Mouse (Mus musculus) midbrain, embryonic 13.5 days (tissue): Measurements from ENCODE around the gene Eef1a2. TPM values are rescaled to one million over a fixed set of nuclear protein-coding genes. Genes with fewer than 3 reads are reported as not detected.

Experiments used
- ATAC-seq: fragments of 200-750 bp; cut with Nextera tagmentation; 2 replicates; pipeline ENCODE4 v1.8.0; 2017; ENCODE audit warnings: mild to moderate bottlenecking, moderate TSS enrichment, moderate library complexity
- H3K27ac ChIP-seq: fragments of 300-500 bp; sonication (generic); 2 replicates; pipeline ENCODE4 v1.5.1; 2015; ENCODE audit warnings: inconsistent platforms, mild to moderate bottlenecking, moderate library complexity
- H3K27me3 ChIP-seq: fragments of 300-500 bp; sonication (generic); 2 replicates; pipeline ENCODE4 v1.6.1; 2015; ENCODE audit warnings: mild to moderate bottlenecking, inconsistent platforms
- H3K36me3 ChIP-seq: fragments of 300-500 bp; sonication (generic); 2 replicates; pipeline ENCODE4 v1.6.1; 2015; ENCODE audit warnings: mild to moderate bottlenecking, inconsistent platforms
- H3K4me1 ChIP-seq: fragments of 300-500 bp; sonication (generic); replicated peaks from 2 replicates; pipeline ENCODE4 v1.6.1; 2015; ENCODE audit warnings: inconsistent platforms
- H3K4me2 ChIP-seq: fragments of 300-500 bp; sonication (generic); replicated peaks from 2 replicates; pipeline ENCODE4 v1.6.1; 2015; ENCODE audit warnings: moderate library complexity, mild to moderate bottlenecking, inconsistent platforms
- H3K4me3 ChIP-seq: fragments of 300-500 bp; sonication (generic); replicated peaks from 2 replicates; pipeline ENCODE4 v1.5.1; 2015; ENCODE audit warnings: mild to moderate bottlenecking, inconsistent platforms
- H3K9ac ChIP-seq: fragments of 300-500 bp; sonication (generic); replicated peaks from 2 replicates; pipeline ENCODE4 v1.6.1; 2015; ENCODE audit warnings: mild to moderate bottlenecking, inconsistent platforms
- H3K9me3 ChIP-seq: fragments of 300-500 bp; sonication (generic); 2 replicates; pipeline ENCODE4 v1.6.1; 2016; ENCODE audit warnings: mild to moderate bottlenecking, inconsistent platforms
- WGBS: fragments of 180-500 bp; shearing (Covaris S2); methylation state at CpG from one replicate; pipeline ENCODE4 v1.1.7; 2015; 5-methylcytosine and 5-hydroxymethylcytosine counted together
- polyA plus RNA-seq: library from polyadenylated mRNA; unstranded; fragments of >200 nt; fragmentation: Nextera tagmentation; extraction: Ambion mirVana; gene quantifications from 2 replicates; pipeline ENCODE4 v1.2.1, GENCODE M21; 2015

Eef1a2 gene
- polyA plus RNA-seq, 1 experiment from 2014 or later = 3.8 TPM

DNA sequence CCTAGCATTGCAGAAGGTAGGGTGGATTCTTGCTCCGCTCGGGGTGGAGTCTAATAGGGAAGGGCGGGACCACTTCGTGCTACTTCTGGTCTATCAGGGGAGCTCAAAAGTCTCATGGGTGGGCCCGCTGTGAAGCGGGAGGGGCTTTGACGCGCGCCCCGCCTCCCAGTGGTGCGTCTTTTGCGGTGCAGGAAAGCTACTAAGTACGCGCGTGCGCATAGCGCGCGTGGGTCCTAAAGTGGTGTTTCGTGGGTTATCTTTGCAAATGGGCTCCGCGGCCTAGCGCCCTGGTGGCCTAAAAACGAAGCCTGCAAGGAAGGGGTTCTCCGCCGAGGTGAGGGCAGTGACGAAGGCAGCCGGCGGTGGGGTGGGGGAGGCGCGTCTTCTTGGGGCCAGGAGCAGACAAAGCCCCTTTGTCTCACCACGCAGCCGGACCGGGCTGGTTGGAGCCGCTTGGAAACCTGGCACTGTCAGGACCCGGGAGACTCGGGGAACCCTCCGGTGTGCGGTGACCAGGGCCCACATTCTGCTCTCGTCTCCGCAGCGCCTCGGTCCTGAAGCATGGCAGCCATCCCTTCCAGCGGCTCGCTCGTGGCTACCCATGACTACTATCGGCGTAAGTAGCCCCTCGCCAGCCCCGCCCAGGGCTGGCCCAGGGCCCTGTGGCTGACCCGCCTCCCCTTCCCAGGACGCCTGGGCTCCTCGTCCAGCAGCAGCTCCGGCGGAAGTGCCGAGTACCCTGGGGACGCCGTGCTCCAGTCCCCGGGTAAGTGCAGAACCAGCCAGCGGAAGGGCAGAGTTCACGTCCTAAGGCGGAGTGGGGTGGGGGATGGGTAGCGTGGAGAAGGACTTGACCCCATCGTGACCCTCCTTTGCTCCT is 30.5 kb upstream of the Eef1a2 start, which contains the start of gene Ppdpf:
TSS of gene Ppdpf (plus strand) at position 127 of the 880 bp plus-strand sequence.
- Histone ChIP-seq H3K27me3 (peaks cover 6% of the 10 kb centered on the region; the same call in 1 of the 2 replicates), H3K4me3 (peak within 1 kb of the TSS; percentile 65), H3K4me1 (peaks cover 12% of the 10 kb centered on the region), H3K36me3 (peaks cover 11% of the 10 kb centered on the region), H3K27ac (peak within 1 kb of the TSS; percentile 98), H3K9me3 (no peaks in the 10 kb centered on the region), H3K4me2 (peak within 1 kb of the TSS; percentile 71), H3K9ac (peak within 1 kb of the TSS; percentile 97)
- peak; percentile 91 for ATAC-seq
- under 1% methylated on average over 64 of the region's 64 CpGs for WGBS

DNA sequence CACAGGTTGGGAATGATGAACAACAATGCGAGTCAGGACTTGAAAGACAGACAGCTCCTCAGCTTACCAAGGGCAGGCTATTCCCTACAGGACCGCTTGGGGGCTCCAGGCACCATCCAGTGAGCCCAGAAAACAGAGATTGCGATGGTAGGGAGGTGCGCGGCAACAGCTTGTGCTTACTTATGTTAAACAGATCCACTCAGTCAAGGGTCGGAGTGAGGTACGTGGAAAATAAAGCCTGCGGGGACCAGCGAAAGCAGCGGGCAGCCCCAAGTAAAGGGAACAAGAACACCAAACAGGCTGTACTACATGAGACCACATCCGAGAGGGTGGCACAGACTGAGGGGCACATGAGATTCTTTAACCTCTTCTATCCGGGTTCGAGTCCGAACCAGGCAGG is 29.8 kb upstream of the Eef1a2 start:
- Histone ChIP-seq H3K4me3 (peak overlapping the region; percentile 65), H3K9me3 (no peaks in the 10 kb centered on the region), H3K4me1 (peaks cover 12% of the 10 kb centered on the region), H3K27me3 (peaks cover 6% of the 10 kb centered on the region; the same call in 1 of the 2 replicates), H3K27ac (peak overlapping the region; percentile 98), H3K4me2 (peak overlapping the region; percentile 71), H3K9ac (peak overlapping the region; percentile 97), H3K36me3 (peaks cover 11% of the 10 kb centered on the region)
- 0% methylated on average over 14 of the region's 14 CpGs for WGBS
- ATAC-seq = peak; percentile 83

DNA sequence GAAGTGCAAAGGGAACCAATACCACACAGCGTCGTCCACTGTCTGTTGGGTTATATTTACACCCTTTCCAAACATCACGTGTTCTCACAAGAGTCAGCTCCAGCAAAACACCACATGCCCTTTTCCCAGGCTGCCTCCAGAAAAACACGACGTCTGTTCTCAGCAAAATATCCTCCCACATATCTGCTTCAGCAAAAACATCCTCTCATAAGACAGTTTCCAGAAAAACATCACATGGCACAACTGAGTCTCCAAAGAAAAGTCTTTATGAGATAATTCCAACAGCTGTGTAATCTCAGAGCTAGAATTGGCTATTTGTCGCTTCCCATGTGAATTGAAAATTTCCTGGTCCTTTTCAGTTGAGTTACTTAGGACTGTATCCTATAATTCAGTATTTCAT is 24.1 kb upstream of the Eef1a2 start:
- Histone ChIP-seq H3K27ac (no peak overlapping the region), H3K36me3 (no peaks in the 10 kb centered on the region), H3K4me3 (no peak overlapping the region), H3K9me3 (no peaks in the 10 kb centered on the region), H3K4me2 (no peak overlapping the region), H3K27me3 (peaks cover 6% of the 10 kb centered on the region; the same call in 1 of the 2 replicates), H3K4me1 (no peaks in the 10 kb centered on the region), H3K9ac (no peak overlapping the region)
- WGBS = 83% methylated on average over 6 of the region's 6 CpGs
- no peak for ATAC-seq

DNA sequence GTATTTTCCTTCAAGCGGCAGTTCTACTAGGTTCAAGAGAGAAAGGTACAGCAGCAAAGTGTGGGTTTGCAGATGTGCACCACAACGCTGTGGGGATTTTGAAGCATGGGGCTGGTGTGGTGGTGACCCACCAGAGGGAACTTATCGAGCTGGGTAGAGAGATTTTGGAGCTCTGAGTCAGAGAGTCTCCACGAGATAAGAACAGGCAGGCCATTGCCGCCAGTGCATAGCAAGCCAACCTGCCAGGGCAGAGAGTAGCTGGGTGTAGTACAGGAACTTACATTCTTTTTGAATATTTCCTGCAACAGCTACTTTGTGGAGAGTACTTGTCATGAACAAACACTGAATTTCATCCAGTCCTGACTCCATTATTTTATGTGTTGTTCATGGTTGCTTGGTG is 21.7 kb upstream of the Eef1a2 start:
- ATAC-seq = no peak
- 89% methylated on average over 5 of the region's 5 CpGs for WGBS
- Histone ChIP-seq H3K36me3 (no peaks in the 10 kb centered on the region), H3K27me3 (no peaks in the 10 kb centered on the region), H3K4me3 (no peak overlapping the region), H3K27ac (no peak overlapping the region), H3K9me3 (no peaks in the 10 kb centered on the region), H3K4me1 (no peaks in the 10 kb centered on the region), H3K9ac (no peak overlapping the region), H3K4me2 (no peak overlapping the region)

DNA sequence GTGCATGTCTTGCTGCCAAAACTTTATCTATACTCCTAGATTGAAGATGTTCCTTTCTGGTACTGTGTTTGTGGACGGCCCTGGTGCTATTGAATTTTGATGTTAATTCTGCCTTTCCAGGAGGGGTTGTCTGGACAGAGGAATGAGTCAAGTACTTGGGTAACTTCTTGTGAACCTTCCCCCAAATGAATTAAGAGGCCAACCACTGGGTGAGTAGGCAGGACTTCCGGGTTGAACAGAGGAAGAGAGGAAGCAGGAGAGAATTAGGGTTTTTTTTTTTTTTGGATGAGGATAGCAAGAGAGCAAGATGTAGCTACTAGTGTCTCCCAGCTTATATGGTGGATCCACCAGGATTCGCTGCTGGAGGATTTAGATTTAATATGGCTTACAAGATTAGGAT is 21.2 kb upstream of the Eef1a2 start:
- H3K27me3 ChIP-seq = no peaks in the 10 kb centered on the region
- 73% methylated on average over 3 of the region's 3 CpGs for WGBS

DNA sequence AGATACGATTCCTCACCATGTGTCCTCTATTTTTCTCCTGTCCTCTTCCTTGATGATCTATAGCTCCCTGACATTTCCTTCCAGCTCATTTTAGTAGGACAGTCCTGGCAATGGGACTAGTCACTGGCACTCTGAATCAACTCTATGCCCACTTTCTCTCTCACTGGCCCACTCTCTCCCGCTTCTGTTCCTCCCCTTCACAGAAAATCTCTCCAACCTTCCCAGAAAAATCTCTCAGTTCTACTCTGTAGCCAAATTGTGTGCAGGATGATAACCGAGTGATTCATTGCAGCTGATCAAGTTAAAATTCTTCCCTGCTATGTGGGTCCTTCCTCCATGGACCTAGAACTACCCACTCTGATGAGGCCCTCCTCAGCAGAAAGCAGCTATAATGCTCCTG is 17.8 kb upstream of the Eef1a2 start:
- Histone ChIP-seq H3K27ac (no peak overlapping the region), H3K9ac (no peak overlapping the region), H3K36me3 (no peaks in the 10 kb centered on the region), H3K9me3 (no peaks in the 10 kb centered on the region), H3K4me1 (no peaks in the 10 kb centered on the region), H3K4me2 (no peak overlapping the region), H3K4me3 (no peak overlapping the region), H3K27me3 (no peaks in the 10 kb centered on the region)
- WGBS = 86% methylated on average over 3 of the region's 3 CpGs
- no peak for ATAC-seq

More for the DNA sequence above, 21.2 kb upstream of the Eef1a2 start:
- no peak overlapping the region for H3K9ac ChIP-seq
- H3K36me3 ChIP-seq = no peaks in the 10 kb centered on the region
- H3K4me2 ChIP-seq = no peak overlapping the region
- no peak overlapping the region for H3K27ac ChIP-seq
- no peaks in the 10 kb centered on the region for H3K4me1 ChIP-seq
- H3K9me3 ChIP-seq = no peaks in the 10 kb centered on the region
- no peak overlapping the region for H3K4me3 ChIP-seq
- no peak for ATAC-seq

DNA sequence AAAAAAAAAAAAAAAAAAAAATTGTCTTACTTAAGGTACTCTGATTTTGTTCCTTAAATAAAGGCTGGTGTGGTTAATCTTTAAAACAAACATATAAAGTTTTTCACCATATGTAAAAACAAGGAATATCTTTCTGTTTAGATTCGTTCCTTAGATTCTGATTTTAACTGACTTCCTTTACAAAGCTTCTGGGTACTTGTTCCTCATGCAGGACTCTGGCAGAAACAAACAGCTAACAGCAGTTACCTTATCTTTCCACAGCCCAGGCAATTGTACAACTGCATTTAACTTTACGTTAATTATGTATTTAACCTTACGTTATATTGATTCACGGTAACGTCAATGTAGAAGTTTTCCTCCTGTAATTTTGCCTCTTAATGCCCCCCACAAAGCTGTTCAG is 9.7 kb upstream of the Eef1a2 start:
- Histone ChIP-seq H3K4me3 (no peak overlapping the region), H3K27ac (no peak overlapping the region), H3K27me3 (0 out of 2 replicates have a peak, but pooled peaks cover 3% of the 10 kb centered on the region), H3K4me1 (no peaks in the 10 kb centered on the region), H3K9ac (no peak overlapping the region), H3K36me3 (no peaks in the 10 kb centered on the region), H3K4me2 (no peak overlapping the region), H3K9me3 (no peaks in the 10 kb centered on the region)
- ATAC-seq = no peak
- WGBS = 90% methylated on average over 5 of the region's 5 CpGs

DNA sequence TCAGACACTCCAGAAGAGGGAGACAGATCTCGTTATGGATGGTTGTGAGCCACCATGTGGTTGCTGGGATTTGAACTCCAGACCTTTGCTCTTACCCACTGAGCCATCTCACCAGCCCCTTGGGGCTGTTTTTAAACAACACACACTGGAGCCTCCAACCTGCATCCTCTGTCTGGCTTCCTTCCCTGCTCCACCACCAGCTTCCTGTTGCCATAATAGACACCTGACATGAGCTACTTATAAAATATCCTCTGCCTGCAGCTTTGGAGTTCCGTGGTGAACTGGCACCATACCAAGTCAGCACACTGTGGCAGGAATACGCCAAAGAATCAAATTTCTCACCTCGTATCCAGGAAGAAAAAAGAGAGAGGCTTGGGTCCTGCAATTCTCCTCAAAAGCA is 4.0 kb upstream of the Eef1a2 start:
- Histone ChIP-seq H3K4me3 (no peak overlapping the region), H3K4me1 (peaks cover 42% of the 10 kb centered on the region), H3K36me3 (no peaks in the 10 kb centered on the region), H3K9me3 (no peaks in the 10 kb centered on the region), H3K9ac (no peak overlapping the region), H3K27me3 (peaks cover 7% of the 10 kb centered on the region; the same call in 1 of the 2 replicates), H3K27ac (no peak overlapping the region), H3K4me2 (no peak overlapping the region)
- WGBS = 74% methylated on average over 4 of the region's 4 CpGs
- ATAC-seq = no peak

DNA sequence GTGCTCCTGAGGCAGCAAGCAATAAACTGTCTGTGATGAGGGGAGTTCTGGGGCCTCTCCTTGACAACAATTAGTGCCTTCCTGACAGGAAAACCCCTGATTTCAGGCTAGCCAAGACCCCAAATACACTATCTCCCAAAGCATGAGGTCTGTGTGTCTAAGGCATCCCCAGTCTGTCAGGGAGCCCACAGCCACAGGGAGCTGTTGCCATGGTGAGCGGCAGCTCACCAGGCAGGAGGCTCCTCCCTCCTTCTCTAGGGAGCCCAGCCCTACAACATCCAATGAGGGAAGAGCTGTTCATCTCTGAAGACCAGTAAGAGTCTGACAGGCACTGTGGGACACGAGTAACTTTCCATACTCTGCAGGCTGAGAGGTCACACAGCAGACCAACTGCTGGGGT is 3.0 kb upstream of the Eef1a2 start:
- Histone ChIP-seq H3K4me3 (no peak overlapping the region), H3K27me3 (peaks cover 15% of the 10 kb centered on the region; the same call in 1 of the 2 replicates), H3K4me1 (peaks cover 53% of the 10 kb centered on the region), H3K27ac (peak overlapping the region; percentile 81), H3K36me3 (no peaks in the 10 kb centered on the region), H3K9ac (no peak overlapping the region), H3K4me2 (peak overlapping the region; percentile 31), H3K9me3 (no peaks in the 10 kb centered on the region)
- ATAC-seq = peak; percentile 84
- 0% methylated on average over 2 of the region's 2 CpGs for WGBS

DNA sequence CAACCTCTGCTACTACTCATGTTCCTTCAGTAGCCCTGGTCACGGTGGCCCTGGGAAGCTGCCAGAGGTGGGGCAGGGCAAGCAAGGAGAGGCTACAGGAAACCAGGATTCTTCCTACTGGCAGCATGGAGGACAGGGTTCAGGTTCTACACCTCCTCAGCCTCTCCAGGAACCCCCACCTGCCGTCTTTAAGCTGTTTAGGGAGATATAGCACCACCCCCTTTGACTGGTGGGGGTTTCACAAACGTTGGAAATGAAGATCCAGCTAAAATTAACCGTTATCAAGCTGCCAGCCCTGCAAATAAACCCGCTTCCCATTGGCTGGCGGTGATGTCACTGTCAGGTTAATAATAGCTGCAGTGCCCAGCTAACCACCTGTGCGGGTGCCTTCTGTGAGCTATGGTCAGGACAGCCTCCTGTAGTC is 2.3 kb upstream of the Eef1a2 start:
- ATAC-seq = no peak
- H3K9ac ChIP-seq = no peak overlapping the region
- no peak overlapping the region for H3K4me3 ChIP-seq
- peak overlapping the region; percentile 81 for H3K27ac ChIP-seq
- H3K9me3 ChIP-seq = no peaks in the 10 kb centered on the region
- H3K36me3 ChIP-seq = no peaks in the 10 kb centered on the region
- H3K27me3 ChIP-seq = peaks cover 15% of the 10 kb centered on the region; the same call in 1 of the 2 replicates
- WGBS = 54% methylated on average over 7 of the region's 7 CpGs
- H3K4me1 ChIP-seq = peaks cover 59% of the 10 kb centered on the region
- no peak overlapping the region for H3K4me2 ChIP-seq

DNA sequence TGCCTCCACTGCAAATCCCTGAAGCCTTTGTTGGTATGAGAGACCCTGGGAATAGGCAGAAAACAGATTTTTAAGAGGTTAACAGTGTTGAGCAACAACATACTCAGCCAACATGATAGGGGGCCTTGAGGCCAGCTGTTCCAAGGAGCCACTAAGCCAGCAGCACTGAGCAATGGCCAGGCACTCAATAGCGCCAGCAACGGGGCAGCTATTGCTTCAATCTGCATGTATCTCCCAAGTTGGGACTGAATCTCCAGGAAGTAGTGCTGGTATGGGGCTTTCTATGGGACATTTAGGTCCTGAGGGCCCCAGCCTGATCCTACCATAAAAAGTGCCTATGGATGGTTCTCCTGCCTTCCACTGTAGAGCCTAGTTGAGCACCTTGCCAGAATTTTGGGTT is 1.7 kb upstream of the Eef1a2 start:
- Histone ChIP-seq H3K36me3 (no peaks in the 10 kb centered on the region), H3K27ac (no peak overlapping the region), H3K4me1 (peaks cover 59% of the 10 kb centered on the region), H3K9me3 (no peaks in the 10 kb centered on the region), H3K4me3 (no peak overlapping the region), H3K27me3 (peaks cover 15% of the 10 kb centered on the region; the same call in 1 of the 2 replicates), H3K9ac (no peak overlapping the region), H3K4me2 (no peak overlapping the region)
- ATAC-seq = no peak
- WGBS = 89% methylated on average over 2 of the region's 2 CpGs

DNA sequence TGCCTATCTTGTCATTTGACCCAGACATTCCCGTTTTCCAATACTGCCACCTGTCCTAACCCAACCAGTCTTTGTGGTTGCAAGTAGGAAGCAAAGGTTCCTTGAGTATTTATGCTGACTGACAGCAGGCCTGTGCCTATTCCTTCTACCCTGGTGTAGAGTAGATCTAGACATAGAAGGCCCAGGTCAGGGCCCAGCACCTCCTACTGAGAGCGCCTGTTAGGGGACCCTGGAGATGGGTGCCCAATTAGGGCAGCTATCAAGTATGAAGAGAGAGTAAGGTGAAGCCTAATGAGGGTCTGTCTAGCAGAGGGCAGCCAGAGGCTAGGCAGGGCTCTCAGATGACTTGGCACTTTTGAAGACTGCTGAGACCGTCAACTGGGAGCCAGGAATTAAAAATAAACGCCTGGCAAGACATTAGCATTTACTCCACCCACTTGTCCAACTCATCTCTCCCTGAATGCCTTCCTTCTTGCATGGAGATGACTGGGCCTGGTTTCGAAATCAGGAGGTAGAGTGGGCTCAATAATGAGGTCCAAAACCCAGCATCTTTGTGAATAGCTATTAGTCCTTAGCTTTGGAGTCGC is 995 bp upstream of the Eef1a2 start:
- Histone ChIP-seq H3K4me2 (no peak overlapping the region), H3K9me3 (no peaks in the 10 kb centered on the region), H3K4me3 (no peak overlapping the region), H3K27ac (no peak overlapping the region), H3K36me3 (peaks cover 3% of the 10 kb centered on the region; the same call in 1 of the 2 replicates), H3K4me1 (peaks cover 59% of the 10 kb centered on the region), H3K9ac (no peak overlapping the region), H3K27me3 (peaks cover 21% of the 10 kb centered on the region; the same call in 1 of the 2 replicates)
- ATAC-seq = no peak
- WGBS = 78% methylated on average over 6 of the region's 6 CpGs
